Mouse (Mus musculus) heart, embryonic 14.5 days (tissue): ENCODE data around the gene Thsd7b. TPM values are rescaled to one million over a fixed set of nuclear protein-coding genes. Genes with fewer than 3 reads are reported as not detected.

Experiments
- ATAC-seq: fragments of 200-750 bp; cut with Nextera tagmentation; 2 replicates; pipeline ENCODE4 v1.8.0; 2017; ENCODE audit warnings: low read depth, moderate TSS enrichment; ENCODE audit not compliant: insufficient number of reproducible peaks, insufficient read depth, low FRiP score
- H3K27ac ChIP-seq, 2 experiments: fragments of 200-500 bp in 1 of 2; fragments of 300-500 bp in 1 of 2; sonication (generic) in 1 of 2; replicated peaks in 1 of 2; 2 replicates each; pipeline ENCODE4 v1.5.1; 2012 to 2014; ENCODE audit warnings: low read depth in 2 of 2, low read length in 2 of 2, control low read depth in 1 of 2, mild to moderate bottlenecking in 1 of 2, mixed read lengths in 1 of 2; ENCODE audit not compliant: control insufficient read depth in 1 of 2, insufficient read depth in 1 of 2
- H3K27me3 ChIP-seq: fragments of 300-500 bp; sonication (generic); 2 replicates; pipeline ENCODE4 v1.6.1; 2014; ENCODE audit warnings: mild to moderate bottlenecking, low read length, control low read depth; ENCODE audit not compliant: control insufficient read depth, insufficient read depth
- H3K36me3 ChIP-seq: fragments of 300-500 bp; sonication (generic); 2 replicates; pipeline ENCODE4 v1.6.1; 2014; ENCODE audit warnings: mild to moderate bottlenecking, control low read depth, low read length, mixed read lengths; ENCODE audit not compliant: control insufficient read depth, insufficient read depth
- H3K4me1 ChIP-seq, 2 experiments: fragments of 200-500 bp in 1 of 2; fragments of 300-500 bp in 1 of 2; sonication (generic) in 1 of 2; 2 replicates each; pipeline ENCODE4 v1.6.1; 2012 to 2014; ENCODE audit warnings: low read length in 2 of 2, control low read depth in 1 of 2, mixed read lengths in 1 of 2; ENCODE audit not compliant: control insufficient read depth in 2 of 2, insufficient read depth in 2 of 2
- H3K4me2 ChIP-seq: fragments of 300-500 bp; sonication (generic); 2 replicates; pipeline ENCODE4 v1.6.1; 2014; ENCODE audit warnings: mild to moderate bottlenecking, low read length
- H3K4me3 ChIP-seq, 2 experiments: fragments of 200-500 bp in 1 of 2; fragments of 300-500 bp in 1 of 2; sonication (generic) in 1 of 2; 2 replicates each; pipeline ENCODE4 v1.5.1; 2012 to 2014; ENCODE audit warnings: low read length in 2 of 2, mild to moderate bottlenecking in 2 of 2, control low read depth in 1 of 2, low read depth in 1 of 2, moderate library complexity in 1 of 2; ENCODE audit not compliant: control insufficient read depth in 1 of 2, insufficient read depth in 1 of 2
- H3K9ac ChIP-seq: fragments of 300-500 bp; sonication (generic); 2 replicates; pipeline ENCODE4 v1.6.1; 2014; ENCODE audit warnings: mild to moderate bottlenecking, low read length
- H3K9me3 ChIP-seq: fragments of 300-500 bp; sonication (generic); 2 replicates; pipeline ENCODE4 v1.6.1; 2016; ENCODE audit warnings: low read length, control low read depth; ENCODE audit not compliant: control insufficient read depth
- WGBS: fragments of 180-500 bp; shearing (Covaris S2); extraction: QIAGEN DNeasy Blood & Tissue Kit; methylation state at CpG from one replicate; pipeline ENCODE4 v1.1.7; 2014; 5-methylcytosine and 5-hydroxymethylcytosine counted together
- polyA plus RNA-seq: library from polyadenylated mRNA; unstranded; fragments of >200 nt; fragmentation: Nextera tagmentation; extraction: Ambion mirVana; gene quantifications from 2 replicates; pipeline ENCODE4 v1.2.1, GENCODE M21; 2014

The Thsd7b gene
- polyA plus RNA-seq, 1 experiment from 2014 or later, result 4.2 TPM

DNA sequence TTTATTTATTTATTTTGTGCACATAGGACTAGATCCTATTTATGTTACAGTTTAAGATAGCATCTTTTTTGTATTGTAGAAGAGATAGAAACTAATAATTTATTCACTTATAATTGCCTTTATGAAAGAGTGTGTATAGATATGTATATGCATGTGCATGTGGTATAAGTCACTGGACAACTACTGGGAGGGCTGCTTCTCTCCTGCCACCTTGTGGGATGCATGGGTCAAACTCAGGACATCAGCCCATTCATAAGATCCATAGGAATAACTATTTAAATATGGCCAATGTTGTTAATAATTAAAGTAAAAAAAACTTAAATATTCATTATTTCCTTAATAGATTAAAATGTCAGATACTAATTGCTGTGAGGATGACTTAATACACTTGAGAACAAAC, 446.5 kb downstream of the Thsd7b start:
- no peaks in the 10 kb centered on the region for H3K4me1 ChIP-seq
- H3K9me3 ChIP-seq, result no peaks in the 10 kb centered on the region
- no peak overlapping the region for H3K27ac ChIP-seq
- no peak overlapping the region for H3K4me3 ChIP-seq
- no peaks in the 10 kb centered on the region for H3K36me3 ChIP-seq
- no peak overlapping the region for H3K4me2 ChIP-seq
- ATAC-seq, result no peak
- H3K9ac ChIP-seq, result no peak overlapping the region
- H3K27me3 ChIP-seq, result no peaks in the 10 kb centered on the region

- 72% methylated on average over 2 of the region's 2 CpGs for WGBS
- Histone ChIP-seq H3K9me3 (no peaks in the 10 kb centered on the region), H3K4me2 (no peak overlapping the region), H3K36me3 (no peaks in the 10 kb centered on the region), H3K27ac (no peak overlapping the region), H3K27me3 (no peaks in the 10 kb centered on the region), H3K4me1 (no peaks in the 10 kb centered on the region), H3K4me3 (no peak overlapping the region), H3K9ac (no peak overlapping the region)
- no peak for ATAC-seq
Measured at GRCm38 (mm10) chr1:129731991-129732390, 458.9 kb downstream of the Thsd7b start.

GRCm38 (mm10) chr1:129747595-129747994, 474.5 kb downstream of the Thsd7b start:
- ATAC-seq, result no peak
- Histone ChIP-seq H3K9me3 (no peaks in the 10 kb centered on the region), H3K4me1 (no peaks in the 10 kb centered on the region), H3K9ac (no peak overlapping the region), H3K4me3 (no peak overlapping the region), H3K36me3 (no peaks in the 10 kb centered on the region), H3K27ac (no peak overlapping the region), H3K4me2 (no peak overlapping the region), H3K27me3 (no peaks in the 10 kb centered on the region)
- WGBS, result 74% methylated on average over 3 of the region's 3 CpGs

DNA sequence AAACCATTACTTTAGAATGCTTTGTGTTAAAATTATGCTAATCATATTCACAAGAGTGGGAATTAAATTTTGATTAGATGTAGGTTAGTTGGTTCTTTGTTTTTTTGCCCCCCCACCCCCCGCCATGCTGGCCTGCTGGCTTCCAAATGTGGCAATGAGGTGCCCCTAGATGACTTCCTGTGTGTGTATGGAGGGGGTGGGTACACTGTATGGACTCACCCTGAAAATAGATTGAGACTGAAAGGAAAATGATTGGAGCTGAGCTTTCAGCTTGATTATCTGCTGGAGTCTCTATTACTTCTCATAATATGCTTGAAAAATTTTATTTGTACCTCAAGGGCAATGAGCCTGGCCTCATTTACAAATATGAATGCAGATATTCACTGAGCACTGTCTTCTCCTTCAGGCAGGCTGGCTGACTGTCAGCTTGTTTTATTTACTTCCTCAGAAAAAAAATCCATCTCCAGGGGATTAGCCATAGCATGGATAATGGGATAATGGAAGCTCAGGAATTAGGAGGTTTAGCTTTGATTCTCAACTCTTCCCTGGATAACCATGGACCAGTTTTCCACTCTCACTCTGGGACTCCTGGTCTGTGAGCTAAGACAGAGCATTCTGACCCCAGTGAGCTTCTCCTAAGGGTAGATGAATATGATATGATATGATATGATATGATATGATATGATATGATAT, 483.6 kb downstream of the Thsd7b start:
- Histone ChIP-seq H3K27ac (no peak overlapping the region), H3K9ac (no peak overlapping the region), H3K27me3 (no peaks in the 10 kb centered on the region), H3K9me3 (no peaks in the 10 kb centered on the region), H3K4me2 (no peak overlapping the region), H3K4me3 (no peak overlapping the region), H3K36me3 (no peaks in the 10 kb centered on the region), H3K4me1 (no peaks in the 10 kb centered on the region)
- no peak for ATAC-seq
- 79% methylated on average over 1 of the region's 1 CpGs for WGBS

DNA sequence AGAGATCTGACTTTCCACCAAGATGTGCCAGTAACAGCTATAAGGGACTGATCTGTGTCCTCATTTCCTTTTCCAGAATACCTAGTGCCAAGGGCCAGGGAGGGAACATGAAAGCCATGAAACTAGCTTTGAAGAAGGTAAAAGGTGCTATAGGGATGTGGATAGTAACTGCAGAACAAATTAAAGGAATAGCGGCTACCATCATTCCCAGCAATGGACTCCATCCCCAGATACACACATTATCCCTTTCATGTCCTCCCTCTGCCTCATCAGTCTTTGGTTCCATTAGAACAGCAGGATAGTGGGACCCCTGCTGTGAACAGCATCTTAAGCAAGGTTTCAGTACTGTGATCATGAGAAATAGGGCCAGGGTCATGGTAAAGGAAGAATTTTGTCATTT, 485.9 kb downstream of the Thsd7b start:
- no peaks in the 10 kb centered on the region for H3K36me3 ChIP-seq
- no peaks in the 10 kb centered on the region for H3K9me3 ChIP-seq
- no peak overlapping the region for H3K4me2 ChIP-seq
- no peaks in the 10 kb centered on the region for H3K4me1 ChIP-seq
- no peak overlapping the region for H3K27ac ChIP-seq
- no peak overlapping the region for H3K9ac ChIP-seq
- H3K4me3 ChIP-seq, result no peak overlapping the region
- 78% methylated on average over 1 of the region's 1 CpGs for WGBS
- H3K27me3 ChIP-seq, result no peaks in the 10 kb centered on the region
- ATAC-seq, result no peak

- Histone ChIP-seq H3K9me3 (no peaks in the 10 kb centered on the region), H3K9ac (no peak overlapping the region), H3K4me2 (no peak overlapping the region), H3K36me3 (no peaks in the 10 kb centered on the region), H3K27me3 (no peaks in the 10 kb centered on the region), H3K4me1 (no peaks in the 10 kb centered on the region), H3K4me3 (no peak overlapping the region), H3K27ac (no peak overlapping the region)
- ATAC-seq, result no peak
- WGBS, result 67% methylated on average over 1 of the region's 1 CpGs
Measured at GRCm38 (mm10) chr1:129761234-129761633, 488.1 kb downstream of the Thsd7b start.

- H3K9ac ChIP-seq, result no peak overlapping the region
- H3K9me3 ChIP-seq, result no peaks in the 10 kb centered on the region
- H3K27me3 ChIP-seq, result no peaks in the 10 kb centered on the region
- no peaks in the 10 kb centered on the region for H3K36me3 ChIP-seq
- WGBS, result 33% methylated on average over 2 of the region's 2 CpGs
- H3K4me2 ChIP-seq, result no peak overlapping the region
- H3K4me1 ChIP-seq, result no peaks in the 10 kb centered on the region
- no peak for ATAC-seq
- no peak overlapping the region for H3K27ac ChIP-seq
- H3K4me3 ChIP-seq, result no peak overlapping the region
Measured at GRCm38 (mm10) chr1:129764748-129765147, 491.6 kb downstream of the Thsd7b start.

DNA sequence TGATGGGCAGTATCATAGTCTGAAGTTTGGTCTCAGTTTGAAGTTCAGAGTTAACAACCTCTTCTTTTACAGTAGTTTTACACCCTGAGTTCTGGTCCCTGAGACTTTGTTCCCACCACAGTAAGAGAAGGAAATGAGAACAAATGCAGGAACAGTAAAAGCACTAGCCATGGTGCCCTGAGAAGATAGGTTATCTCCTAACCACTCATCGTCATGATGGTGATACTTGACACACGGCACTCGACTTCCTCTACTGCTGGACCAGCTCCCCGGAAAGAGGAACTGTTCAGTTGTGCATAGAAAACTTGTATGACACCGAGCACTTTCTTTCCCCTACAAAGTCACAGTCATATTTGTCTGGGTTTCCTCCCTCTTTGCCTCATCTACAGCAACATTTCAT, 504.0 kb downstream of the Thsd7b start:
- H3K9ac ChIP-seq, result no peak overlapping the region
- H3K36me3 ChIP-seq, result no peaks in the 10 kb centered on the region
- H3K4me1 ChIP-seq, result peaks cover 2 to 9% of the 10 kb centered on the region in 2 experiments; a peak in 2 of 4 replicates
- no peaks in the 10 kb centered on the region for H3K9me3 ChIP-seq
- no peak overlapping the region for H3K27ac ChIP-seq
- WGBS, result 12% methylated on average over 5 of the region's 5 CpGs
- H3K4me3 ChIP-seq, result no peak overlapping the region
- no peak overlapping the region for H3K4me2 ChIP-seq
- no peak for ATAC-seq
- no peaks in the 10 kb centered on the region for H3K27me3 ChIP-seq
